Mouse (Mus musculus) myocyte (in vitro differentiated cells): Measurements from ENCODE around the gene Adgra1. TPM values are rescaled to one million over a fixed set of nuclear protein-coding genes. Genes with fewer than 3 reads are reported as not detected.

Experiments
- H3K27me3 ChIP-seq: one replicate; pipeline ENCODE4 v1.6.1; 2011; ENCODE audit not compliant: control insufficient read depth, insufficient read depth, insufficient read length
- H3K36me3 ChIP-seq: one replicate; pipeline ENCODE4 v1.6.1; 2011; ENCODE audit not compliant: control insufficient read depth, insufficient read depth
- H3K4me2 ChIP-seq: one replicate; pipeline ENCODE4 v1.6.1; 2011; ENCODE audit warnings: low read depth, control low read depth
- H3K4me3 ChIP-seq: one replicate; pipeline ENCODE4 v1.5.1; 2011; ENCODE audit warnings: mild to moderate bottlenecking, control low read depth, moderate library complexity
- H3K79me2 ChIP-seq: one replicate; pipeline ENCODE4 v1.6.1; 2011; ENCODE audit not compliant: control insufficient read depth, insufficient read depth
- H3ac ChIP-seq: one replicate; pipeline ENCODE4 v1.6.1; 2011; ENCODE audit not compliant: control insufficient read depth, insufficient read length
- CEBPB ChIP-seq: IDR thresholded peaks from 2 replicates; pipeline ENCODE4 v1.6.1; 2011; ENCODE audit warnings: mild to moderate bottlenecking, moderate library complexity; ENCODE audit not compliant: poor library complexity, insufficient read depth, severe bottlenecking
- E2F4 ChIP-seq: IDR thresholded peaks from one replicate; pipeline ENCODE4 v1.6.1; 2011; ENCODE audit warnings: mild to moderate bottlenecking, control low read depth, moderate library complexity; ENCODE audit not compliant: insufficient read depth
- MAX ChIP-seq: IDR thresholded peaks from one replicate; pipeline ENCODE4 v1.6.1; 2011; ENCODE audit warnings: low read depth, mild to moderate bottlenecking, control low read depth
- MYOD1 ChIP-seq, 3 experiments: IDR thresholded peaks; one replicate each; pipeline ENCODE4 v1.6.1; 2011; ENCODE audit warnings: control low read depth in 2 of 3, low read depth in 2 of 3, mild to moderate bottlenecking in 2 of 3, moderate library complexity in 1 of 3; ENCODE audit not compliant: insufficient read length in 2 of 3, control insufficient read depth in 1 of 3
- MYOG ChIP-seq, 3 experiments: IDR thresholded peaks; one replicate each; pipeline ENCODE4 v1.6.1; 2011; ENCODE audit warnings: control low read depth in 2 of 3, low read depth in 2 of 3, mild to moderate bottlenecking in 2 of 3; ENCODE audit not compliant: insufficient read length in 2 of 3, control insufficient read depth in 1 of 3, insufficient read depth in 1 of 3
- POLR2A ChIP-seq: IDR thresholded peaks from one replicate; pipeline ENCODE4 v1.6.1; 2011; ENCODE audit warnings: low read depth, mild to moderate bottlenecking, control low read depth, moderate library complexity; ENCODE audit not compliant: insufficient read length
- POLR2AphosphoS2 ChIP-seq: IDR thresholded peaks from one replicate; pipeline ENCODE4 v1.6.1; 2011; ENCODE audit warnings: low read depth, control low read depth; ENCODE audit not compliant: insufficient read length
- REST ChIP-seq: IDR thresholded peaks from one replicate; pipeline ENCODE4 v1.6.1; 2011; ENCODE audit warnings: mild to moderate bottlenecking, control low read depth, moderate library complexity; ENCODE audit not compliant: insufficient read depth, insufficient read length
- SRF ChIP-seq: IDR thresholded peaks from one replicate; pipeline ENCODE4 v1.6.1; 2011; ENCODE audit warnings: low read depth; ENCODE audit not compliant: control insufficient read depth, insufficient read length
- TCF12 ChIP-seq: IDR thresholded peaks from one replicate; pipeline ENCODE4 v1.6.1; 2011; ENCODE audit warnings: mild to moderate bottlenecking, control low read depth; ENCODE audit not compliant: poor library complexity, insufficient read depth, severe bottlenecking
- TCF3 ChIP-seq: IDR thresholded peaks from one replicate; pipeline ENCODE4 v1.6.1; 2011; ENCODE audit warnings: low read depth, control low read depth; ENCODE audit not compliant: insufficient read length
- USF1 ChIP-seq: IDR thresholded peaks from one replicate; pipeline ENCODE4 v1.6.1; 2011; ENCODE audit warnings: low read depth, mild to moderate bottlenecking, control low read depth, moderate library complexity
- polyA plus RNA-seq: library from polyadenylated mRNA; unstranded; fragments of >200 nt; fragmentation: generic; extraction: Trizol; gene quantifications from one replicate; pipeline ENCODE4 v1.2.1, GENCODE M21; 2012; ENCODE audit warnings: missing spikeins

The Adgra1 gene
- 0.14 TPM for polyA plus RNA-seq

DNA sequence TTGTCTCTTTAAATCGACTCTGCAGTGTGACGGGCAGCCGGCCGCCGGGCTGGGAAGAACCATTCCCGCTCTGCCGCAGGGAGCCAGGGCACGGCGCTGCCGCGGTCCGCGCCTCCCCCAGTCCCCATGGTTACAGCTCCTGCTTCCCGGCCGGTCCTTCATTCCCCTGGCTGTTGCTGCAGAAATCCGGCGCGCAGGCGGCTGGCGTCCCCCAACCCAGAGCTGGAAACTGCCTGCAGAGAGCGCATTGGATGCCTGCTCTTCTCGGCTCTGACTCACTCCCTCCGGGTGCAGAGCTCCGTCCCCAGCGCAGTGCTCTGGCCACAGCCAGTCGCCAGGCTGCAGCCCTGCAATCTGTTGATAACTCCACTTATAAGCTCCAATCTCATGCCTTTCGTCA, at the start of gene Adgra1:
Adgra1 (plus strand) TSS at position 139 of the 400 bp plus-strand sequence.
- H3K27me3 ChIP-seq = peaks cover 7% of the 10 kb centered on the region
- H3ac ChIP-seq = no peak within 1 kb of the TSS
- TF ChIP-seq TCF12 (no peak), CEBPB (no peak), MAX (no peak), POLR2AphosphoS2 (no peak), MYOG (IDR thresholded peaks at IDR 0.05; ENCODE audit: control insufficient read depth in 1 of 3, insufficient read depth in 1 of 3, insufficient read length in 2 of 3, low read depth in 2 of 3) (no peak), E2F4 (no peak)
- H3K4me2 ChIP-seq = peak within 1 kb of the TSS; percentile 81
- H3K4me3 ChIP-seq = no peak within 1 kb of the TSS
- no peaks in the 10 kb centered on the region for H3K36me3 ChIP-seq
- no peaks in the 10 kb centered on the region for H3K79me2 ChIP-seq

DNA sequence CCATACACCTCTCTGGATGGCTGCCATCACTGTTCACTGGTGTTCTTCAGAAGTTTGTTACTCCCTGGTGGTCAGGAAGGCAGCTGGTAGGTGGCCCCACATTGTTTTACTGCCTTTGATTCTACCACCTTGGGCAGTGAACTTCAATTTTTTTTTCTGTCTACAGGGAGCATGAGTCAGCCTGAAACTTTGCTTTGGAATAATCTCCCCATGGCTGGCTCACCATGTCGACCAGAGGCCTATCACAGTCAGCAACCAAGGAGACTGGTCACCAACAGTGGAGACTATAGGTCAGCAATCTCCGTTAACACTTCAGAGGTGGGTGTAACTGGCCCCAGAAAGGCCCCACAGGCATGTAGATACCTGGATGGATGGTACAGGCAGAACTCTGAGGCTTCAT, 46.6 kb upstream of the Adgra1 start:
- H3K4me2 ChIP-seq = no peak overlapping the region
- H3ac ChIP-seq = no peak overlapping the region
- H3K4me3 ChIP-seq = no peak overlapping the region
- TF ChIP-seq MYOG (IDR thresholded peaks at IDR 0.05; ENCODE audit: control insufficient read depth in 1 of 3, insufficient read depth in 1 of 3, insufficient read length in 2 of 3, low read depth in 2 of 3) (no peak), MAX (no peak), SRF (no peak), E2F4 (no peak), TCF3 (no peak), TCF12 (no peak)
- no peaks in the 10 kb centered on the region for H3K79me2 ChIP-seq
- no peaks in the 10 kb centered on the region for H3K36me3 ChIP-seq
- H3K27me3 ChIP-seq = no peaks in the 10 kb centered on the region

DNA sequence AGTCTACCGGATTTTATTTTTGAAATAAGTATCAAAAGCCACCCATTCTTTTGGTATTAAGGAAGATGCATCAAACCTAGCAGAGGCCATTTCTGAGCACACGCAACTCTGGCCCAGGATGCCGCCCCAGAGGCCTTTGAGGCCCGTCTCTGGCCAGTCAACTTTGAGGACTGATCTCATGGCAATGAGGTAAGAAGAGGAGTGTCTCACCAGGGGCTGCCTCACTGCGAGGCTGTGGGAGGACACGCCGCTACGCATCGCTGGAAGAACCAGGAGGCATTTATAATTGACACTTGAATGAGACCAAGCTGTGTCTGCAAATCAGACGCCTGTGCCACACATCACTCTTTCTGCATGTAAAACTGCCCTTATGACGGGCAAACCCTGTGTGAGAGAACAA, 45.0 kb upstream of the Adgra1 start:
- no peak overlapping the region for H3K4me3 ChIP-seq
- H3K27me3 ChIP-seq = peaks cover 6% of the 10 kb centered on the region
- H3ac ChIP-seq = no peak overlapping the region
- no peaks in the 10 kb centered on the region for H3K79me2 ChIP-seq
- H3K36me3 ChIP-seq = no peaks in the 10 kb centered on the region
- H3K4me2 ChIP-seq = no peak overlapping the region
- TF ChIP-seq MYOD1 (IDR thresholded peaks at IDR 0.05; ENCODE audit: control insufficient read depth in 1 of 3, insufficient read length in 2 of 3, low read depth in 2 of 3) (no peak), MAX (no peak), TCF3 (no peak), TCF12 (no peak), USF1 (no peak), CEBPB (no peak), REST (no peak), MYOG (IDR thresholded peaks at IDR 0.05; ENCODE audit: control insufficient read depth in 1 of 3, insufficient read depth in 1 of 3, insufficient read length in 2 of 3, low read depth in 2 of 3) (no peak), POLR2AphosphoS2 (no peak), E2F4 (no peak), SRF (no peak), POLR2A (no peak)

DNA sequence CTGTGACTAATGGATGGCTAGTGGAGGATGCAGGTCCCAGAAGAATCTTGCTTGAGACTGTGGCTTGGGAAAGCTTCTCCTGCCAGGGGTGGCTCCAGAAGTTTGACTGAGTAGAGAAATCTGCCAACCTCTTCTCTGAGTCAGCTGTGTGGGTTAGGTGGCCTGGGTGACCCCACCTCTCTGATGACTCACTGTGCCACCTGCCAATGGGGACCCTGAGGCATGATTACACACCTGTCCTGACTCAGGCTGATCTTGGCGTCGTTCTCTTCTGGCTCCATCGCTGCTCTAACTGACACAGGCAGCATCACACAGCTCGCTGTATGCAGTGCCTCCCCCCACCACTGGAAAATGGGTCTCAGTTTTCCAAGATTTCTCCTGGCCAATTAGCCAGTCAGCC, 44.3 kb upstream of the Adgra1 start:
- H3ac ChIP-seq = no peak overlapping the region
- H3K79me2 ChIP-seq = no peaks in the 10 kb centered on the region
- H3K36me3 ChIP-seq = no peaks in the 10 kb centered on the region
- H3K4me3 ChIP-seq = no peak overlapping the region
- TF ChIP-seq MYOD1 (IDR thresholded peaks at IDR 0.05; ENCODE audit: control insufficient read depth in 1 of 3, insufficient read length in 2 of 3, low read depth in 2 of 3) (no peak), TCF3 (no peak), E2F4 (no peak), REST (no peak), TCF12 (no peak), POLR2A (no peak), MYOG (IDR thresholded peaks at IDR 0.05; ENCODE audit: control insufficient read depth in 1 of 3, insufficient read depth in 1 of 3, insufficient read length in 2 of 3, low read depth in 2 of 3) (no peak)
- no peak overlapping the region for H3K4me2 ChIP-seq
- peaks cover 14% of the 10 kb centered on the region for H3K27me3 ChIP-seq

DNA sequence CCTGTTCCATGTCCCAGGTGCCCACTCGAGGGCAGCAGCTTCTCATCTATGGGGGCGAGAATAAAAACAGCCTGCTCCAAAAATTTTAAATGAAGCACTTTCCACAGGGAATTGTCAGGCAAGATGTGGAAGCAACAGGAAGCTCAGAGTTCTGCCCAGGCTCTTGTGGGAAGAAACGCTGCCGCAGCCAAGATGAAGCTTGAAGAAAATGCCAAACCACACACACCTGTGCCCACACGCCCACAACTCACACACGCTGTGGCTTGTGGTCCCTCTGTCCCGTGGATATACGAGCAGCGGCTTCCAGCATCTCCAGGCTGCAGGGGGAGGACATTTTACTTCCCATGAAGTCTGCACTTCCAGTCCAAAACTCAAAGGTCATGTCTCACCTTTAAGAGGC, 42.4 kb upstream of the Adgra1 start:
- no peaks in the 10 kb centered on the region for H3K36me3 ChIP-seq
- TF ChIP-seq MYOD1 (IDR thresholded peaks at IDR 0.05; ENCODE audit: control insufficient read depth in 1 of 3, insufficient read length in 2 of 3, low read depth in 2 of 3) (no peak), POLR2AphosphoS2 (no peak), E2F4 (no peak), CEBPB (no peak), TCF3 (no peak), TCF12 (no peak), SRF (no peak)
- no peak overlapping the region for H3K4me2 ChIP-seq

More for the DNA sequence above, 42.4 kb upstream of the Adgra1 start:
- no peaks in the 10 kb centered on the region for H3K79me2 ChIP-seq
- no peak overlapping the region for H3ac ChIP-seq
- no peak overlapping the region for H3K4me3 ChIP-seq
- peaks cover 22% of the 10 kb centered on the region for H3K27me3 ChIP-seq
